In genomic region chr2:180165855-180166254, GRCm38 (mm10) we compare ENCODE assay signal across 14 mouse cellular contexts. TPM values are rescaled to one million over a fixed set of nuclear protein-coding genes. Genes with fewer than 3 reads are reported as not detected.
"Had no signal": no experiment of that assay in that cellular context is flagged by ENCODE, and none has a peak within 500 bp of the region (broad histone marks: within the 10 kb centered on the region; RNA-seq: fewer than 3 reads in every experiment).

No protein-coding gene starts in this region.

- H3K9me3 ChIP-seq: limb, embryonic 12.5 days; liver, embryonic 13.5 days; lung, embryonic 15.5 days; neural tube, embryonic 15.5 days had no signal

- DNase-seq: kidney, postnatal 25 days; liver; liver, embryonic 13.5 days; liver, postnatal 0 days; lung, postnatal 14 days; right cerebral cortex, adult 18-20 months; right cerebral cortex, postnatal 25 days; thymus, postnatal 36 days had no signal

- H3K9ac ChIP-seq: limb, embryonic 12.5 days; liver, embryonic 13.5 days; liver, postnatal 0 days; lung, embryonic 15.5 days; neural tube, embryonic 15.5 days had no signal

- H3K27ac ChIP-seq: left cerebral cortex, adult 2 months; limb, embryonic 12.5 days; liver, embryonic 13.5 days; lung, embryonic 15.5 days; macrophage; neural tube, embryonic 15.5 days had no signal

- H3K4me2 ChIP-seq: limb, embryonic 12.5 days; liver, embryonic 13.5 days; lung, embryonic 15.5 days; neural tube, embryonic 15.5 days had no signal

- H3K4me3 ChIP-seq: left cerebral cortex, adult 2 months; limb, embryonic 12.5 days; liver, embryonic 13.5 days; lung, embryonic 15.5 days; neural tube, embryonic 15.5 days had no signal

- ATAC-seq: liver, postnatal 0 days; midbrain, embryonic 16.5 days had no signal

- H3K27me3 ChIP-seq: limb, embryonic 12.5 days; liver, embryonic 13.5 days; lung, embryonic 15.5 days; neural tube, embryonic 15.5 days had no signal

RNA-seq across cellular contexts. Expression of gene Lama5, which starts 59.8 kb away (rescaled TPM):
- polyA plus RNA-seq: macrophage had no signal
